Mouse (Mus musculus) cerebellum, adult 9-11 months (tissue): ENCODE measurements around the gene Olfr1386.
"Not testable (repeated sequence)": the region's sequence is repeated elsewhere in the genome, so short reads cannot be mapped to it uniquely, and the experiment has no call there.

Experiments used
- DNase-seq: peaks from one replicate; pipeline ENCODE4 v3.0.0; 2022

Olfr1386 gene

DNA sequence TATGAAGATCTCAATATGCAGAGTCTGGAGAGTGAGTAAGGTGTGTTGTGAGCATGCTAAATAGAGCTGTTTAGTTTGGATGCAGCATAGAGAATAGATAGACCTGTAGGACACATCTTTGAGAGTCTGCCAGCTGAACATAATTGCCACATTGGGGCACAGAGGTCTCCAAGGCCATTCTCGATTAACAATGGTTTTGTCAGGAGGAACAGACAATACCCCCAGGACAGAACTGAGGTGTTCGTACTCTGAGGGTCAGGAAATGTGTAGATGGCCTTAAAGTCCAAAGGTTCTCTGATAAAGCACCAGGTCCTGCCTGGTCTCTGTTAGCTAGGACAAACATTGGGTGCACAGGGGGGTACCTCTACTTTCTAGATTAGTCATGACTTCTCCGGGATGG, at the start of gene Olfr1386:
Olfr1386 (plus strand) TSS at position 301 of the 400 bp plus-strand sequence.
- not testable (repeated sequence) for DNase-seq

DNA sequence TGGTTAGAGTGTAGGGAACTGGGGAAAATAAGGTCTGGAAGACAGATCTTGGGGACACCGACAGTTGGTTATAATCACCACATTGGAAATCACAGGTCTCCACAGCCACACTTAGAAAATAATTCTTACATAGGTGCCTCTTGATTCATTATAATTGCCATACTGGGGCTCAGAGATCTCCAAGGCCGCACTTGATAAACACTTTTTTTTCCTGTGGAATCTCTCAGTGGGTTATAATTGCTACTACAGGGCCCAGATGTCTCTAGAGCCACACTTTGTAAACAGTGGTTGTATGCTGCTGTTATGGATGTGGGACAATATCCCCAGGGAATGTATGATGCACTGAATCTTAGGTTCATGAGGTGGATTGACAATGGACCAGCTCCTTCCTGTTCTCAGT, 42.1 kb upstream of the Olfr1386 start, which contains the start of gene Olfr1389:
Olfr1389 (plus strand) TSS at position 301 of the 400 bp plus-strand sequence.
- no peak for DNase-seq

DNA sequence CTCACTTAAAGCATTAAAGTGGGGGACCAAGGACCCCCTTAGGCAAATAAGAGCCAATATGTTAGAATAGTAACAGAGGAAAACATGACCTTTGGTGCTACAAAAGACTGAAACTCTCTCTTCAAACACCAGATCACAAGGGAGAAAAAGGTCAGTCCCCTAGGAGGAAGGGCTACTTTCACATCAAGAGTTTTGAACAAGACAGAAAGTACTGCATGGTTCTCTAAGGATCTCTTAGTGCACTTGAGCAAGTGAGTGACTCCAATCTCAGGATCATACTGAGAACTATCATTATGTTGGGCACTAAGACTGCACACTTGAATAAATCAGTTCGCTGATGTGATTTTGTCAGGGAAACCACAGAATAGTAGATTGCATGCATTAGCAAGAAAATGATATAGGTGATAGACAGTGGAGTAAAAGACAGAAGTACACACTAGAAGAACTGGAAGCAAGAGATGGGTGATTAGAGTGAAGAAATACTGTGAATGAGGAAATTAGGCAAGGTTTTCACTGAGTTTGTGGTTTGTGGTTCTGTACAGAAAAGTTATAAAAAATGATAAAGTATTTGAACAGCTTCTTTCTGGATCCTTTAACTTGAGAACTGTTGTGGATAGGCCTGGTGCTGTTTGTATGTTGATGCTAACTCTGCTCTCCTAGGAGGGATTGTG, 39.5 kb upstream of the Olfr1386 start:
- no peak for DNase-seq

DNA sequence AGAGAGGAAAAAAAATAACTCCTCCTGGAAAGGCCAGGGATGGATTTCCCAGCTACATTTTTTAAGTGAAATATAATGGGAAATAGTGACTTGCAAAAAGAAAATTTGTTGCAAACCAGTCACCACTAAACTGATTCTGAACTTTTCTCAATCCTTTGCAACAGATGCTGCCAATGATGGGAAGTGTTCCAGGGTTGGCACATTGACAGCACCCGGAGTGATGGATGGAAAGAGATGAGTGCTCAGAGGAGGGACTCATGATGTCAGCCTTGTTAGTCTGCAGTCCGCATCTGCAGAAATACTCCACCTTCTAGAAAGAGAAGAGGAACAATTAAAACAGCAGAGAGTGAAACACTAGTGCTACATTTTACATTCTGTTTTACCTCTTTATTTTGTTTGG, 35.2 kb upstream of the Olfr1386 start:
- no peak for DNase-seq

DNA sequence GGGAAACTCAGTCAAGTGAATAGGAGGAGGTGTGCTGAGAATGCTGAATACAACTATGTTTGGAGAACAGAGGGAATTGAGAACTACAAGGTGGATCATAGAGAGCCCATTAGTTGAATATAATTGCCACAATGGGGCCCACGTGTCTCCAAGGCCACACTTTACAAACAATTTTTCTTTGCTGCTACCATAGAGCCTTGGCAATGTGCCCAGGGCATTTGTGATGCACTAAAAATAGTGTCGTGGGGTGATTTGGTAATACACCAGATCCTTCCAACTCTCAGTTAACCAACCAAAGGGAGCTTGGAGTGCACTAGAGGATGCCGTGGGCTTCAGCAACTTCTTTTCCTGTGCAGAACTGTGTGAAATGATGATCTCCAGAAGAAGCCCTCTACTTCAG, 28.4 kb upstream of the Olfr1386 start, which contains the start of gene Olfr1388:
Olfr1388 (plus strand) TSS at position 214 of the 400 bp plus-strand sequence.
- no peak for DNase-seq

DNA sequence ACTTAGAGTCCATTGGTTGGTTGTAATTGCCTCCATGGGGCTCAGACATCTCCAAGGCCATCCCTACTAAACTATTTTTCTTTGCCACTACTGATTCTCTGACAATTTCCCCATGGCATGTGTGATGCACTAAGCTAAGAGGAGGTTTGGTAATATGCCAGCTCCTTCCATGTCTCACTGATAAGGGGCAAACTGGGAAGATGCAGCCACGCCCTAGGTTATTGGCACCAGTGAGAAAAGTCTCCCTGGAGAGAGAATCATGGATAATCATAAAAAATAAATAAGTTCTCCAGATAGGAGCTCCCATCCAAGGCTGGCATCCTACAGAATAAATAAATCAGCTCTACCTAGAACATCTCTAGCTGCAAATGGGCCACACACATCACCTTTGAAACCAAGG, 9.8 kb upstream of the Olfr1386 start, which contains the start of gene Olfr1387:
Olfr1387 (plus strand) TSS at position 301 of the 400 bp plus-strand sequence.
- no peak for DNase-seq

DNA sequence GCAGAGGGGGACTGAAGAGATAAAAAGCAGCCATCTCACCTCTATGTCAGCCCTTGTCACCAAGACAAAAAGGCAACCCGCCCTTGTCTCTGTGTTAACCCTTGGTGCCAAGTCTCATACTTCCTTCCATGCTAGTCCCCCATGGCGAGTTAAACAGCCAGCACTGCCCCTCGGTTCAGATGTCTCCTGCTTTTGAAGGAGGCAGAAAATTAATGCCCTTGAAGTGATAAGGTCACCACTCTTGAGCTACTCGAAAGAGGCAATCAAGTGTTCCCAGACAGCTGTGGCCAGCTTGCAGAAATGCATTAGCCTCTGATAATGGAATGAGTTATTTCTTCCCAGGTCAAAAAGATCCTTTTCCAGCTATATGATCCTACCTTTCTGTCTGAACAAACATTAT, 21.1 kb downstream of the Olfr1386 start:
- DNase-seq = no peak

DNA sequence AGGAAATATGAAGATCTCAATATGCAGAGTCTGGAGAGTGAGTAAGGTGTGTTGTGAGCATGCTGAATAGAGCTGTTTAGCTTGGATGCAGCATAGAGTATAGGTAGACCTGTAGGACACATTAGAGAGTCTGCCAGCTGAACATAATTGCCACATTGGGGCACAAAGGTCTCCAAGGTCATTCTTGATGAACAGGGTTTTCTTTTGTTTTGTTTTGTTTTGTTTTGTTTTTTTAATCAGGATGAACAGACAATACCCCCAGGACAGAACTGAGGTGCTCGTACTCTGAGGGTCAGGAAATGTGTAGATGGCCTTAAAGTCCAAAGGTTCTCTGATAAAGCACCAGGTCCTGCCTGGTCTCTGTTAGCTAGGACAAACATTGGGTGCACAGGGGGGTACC, 23.9 kb downstream of the Olfr1386 start, which contains the start of gene Olfr1385:
Olfr1385 (plus strand) TSS at position 301 of the 400 bp plus-strand sequence.
- not testable (repeated sequence) for DNase-seq

DNA sequence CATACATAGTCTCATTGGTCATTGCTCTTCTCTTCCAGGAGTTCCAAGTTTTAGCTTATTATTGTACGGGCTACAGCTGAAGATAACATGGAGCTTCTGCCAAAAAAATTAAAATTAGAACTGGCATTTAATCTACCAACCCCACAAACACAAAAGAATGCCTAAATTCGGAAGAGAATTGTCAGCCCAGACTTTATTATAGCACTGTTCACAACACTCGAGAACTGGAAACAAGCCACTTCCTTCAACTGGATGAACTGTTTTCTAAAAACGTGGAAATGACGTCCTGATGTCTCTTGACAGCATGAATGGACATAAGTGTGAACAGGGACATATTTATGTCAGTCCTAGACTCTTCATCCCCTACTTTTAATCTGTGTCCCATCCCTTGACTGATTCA, 53.2 kb downstream of the Olfr1386 start:
- no peak for DNase-seq

DNA sequence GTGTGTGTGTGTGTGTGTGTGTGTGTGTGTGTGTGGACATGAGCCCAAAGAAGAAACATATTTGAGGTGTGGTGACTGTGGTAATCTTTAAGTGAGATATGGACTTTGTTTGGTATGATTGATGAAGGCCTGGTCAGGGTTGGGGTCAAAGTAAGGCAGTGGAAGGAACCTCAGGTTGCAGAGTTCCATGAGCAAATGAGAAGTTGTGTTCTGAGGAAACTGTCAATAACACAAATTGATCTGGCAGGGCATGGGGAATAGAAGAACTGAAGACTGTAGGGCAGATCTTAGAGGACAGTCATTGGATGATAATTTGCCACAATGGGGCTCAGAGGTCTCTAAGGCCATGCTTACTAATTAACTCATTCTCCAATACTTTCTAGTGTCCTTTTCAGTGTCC, 54.5 kb downstream of the Olfr1386 start, which contains the start of gene Olfr1383:
Olfr1383 (plus strand) TSS at position 301 of the 400 bp plus-strand sequence.
- DNase-seq = no peak
